ENCODE assay signal across 8 mouse cellular contexts in genomic region chr17:83526624-83527532, GRCm38 (mm10). TPM values are rescaled to one million over a fixed set of nuclear protein-coding genes. Genes with fewer than 3 reads are reported as not detected.
DNase-seq lines count a peak whose midpoint lies in the region; ATAC-seq lines count a peak whose summit lies in the region.

No protein-coding gene starts in this region.

- H3K4me1 ChIP-seq in embryonic facial prominence, embryonic 12.5 days, result peaks cover 24% of the 10 kb centered on the region
- H3K4me1 ChIP-seq in limb, embryonic 12.5 days (replicated peaks), result peaks cover 28% of the 10 kb centered on the region
- peaks cover 20% of the 10 kb centered on the region for H3K4me1 ChIP-seq in midbrain, embryonic 11.5 days (ENCODE audit: control insufficient read depth, insufficient read depth, low read length)

- no peaks in the 10 kb centered on the region for H3K36me3 ChIP-seq in embryonic facial prominence, embryonic 12.5 days
- no peaks in the 10 kb centered on the region for H3K36me3 ChIP-seq in limb, embryonic 12.5 days
- H3K36me3 ChIP-seq in midbrain, embryonic 11.5 days (ENCODE audit: control insufficient read depth, insufficient read depth, low read length), result no peaks in the 10 kb centered on the region

- no peaks in the 10 kb centered on the region for H3K9me3 ChIP-seq in embryonic facial prominence, embryonic 12.5 days
- H3K9me3 ChIP-seq in limb, embryonic 12.5 days, result no peaks in the 10 kb centered on the region
- no peaks in the 10 kb centered on the region for H3K9me3 ChIP-seq in midbrain, embryonic 11.5 days (ENCODE audit: control insufficient read depth, low read length)

- WGBS in embryonic facial prominence, embryonic 12.5 days, result 29% methylated on average over 13 of the region's 13 CpGs
- 29% methylated on average over 13 of the region's 13 CpGs for WGBS in limb, embryonic 12.5 days
- 24% methylated on average over 13 of the region's 13 CpGs for WGBS in midbrain, embryonic 11.5 days

- no peaks in the 10 kb centered on the region for H3K27me3 ChIP-seq in embryonic facial prominence, embryonic 12.5 days
- H3K27me3 ChIP-seq in limb, embryonic 12.5 days, result peaks cover 6% of the 10 kb centered on the region; the same call in 1 of the 2 replicates
- H3K27me3 ChIP-seq in midbrain, embryonic 11.5 days (ENCODE audit: control insufficient read depth, insufficient read depth, low read length), result no peaks in the 10 kb centered on the region

- H3K4me3 ChIP-seq in embryonic facial prominence, embryonic 12.5 days, result no peak overlapping the region
- no peak overlapping the region for H3K4me3 ChIP-seq in limb, embryonic 12.5 days (replicated peaks)
- no peak overlapping the region; the same call in 1 of the 2 replicates for H3K4me3 ChIP-seq in midbrain, embryonic 11.5 days (ENCODE audit: low read depth, low read length)

- peak; percentile 49 for DNase-seq in left cerebral cortex, postnatal 4 days
- DNase-seq in left cerebral cortex, adult 9 months (ENCODE audit: low spot score in 2 of 2), result no peak
- peak; percentile 13 for DNase-seq in heart, postnatal 25 days (ENCODE audit: low spot score)
- DNase-seq in midbrain, embryonic 11.5 days (ENCODE audit: low spot score, missing footprints), result peak; percentile 79
- DNase-seq in thymus, postnatal 10 days (ENCODE audit: low spot score in 2 of 2), result peak; percentile 67 to 81

- H3K4me2 ChIP-seq in embryonic facial prominence, embryonic 12.5 days (replicated peaks), result peak overlapping the region; percentile 33
- peak overlapping the region; percentile 42 for H3K4me2 ChIP-seq in limb, embryonic 12.5 days
- H3K4me2 ChIP-seq in midbrain, embryonic 11.5 days, result peak overlapping the region; percentile 31

- peak; percentile 70; the same call in 1 of the 2 replicates for ATAC-seq in embryonic facial prominence, embryonic 12.5 days (ENCODE audit: insufficient number of reproducible peaks, insufficient read depth, low FRiP score, low TSS enrichment)
- ATAC-seq in limb, embryonic 12.5 days (ENCODE audit: insufficient number of reproducible peaks, insufficient read depth, low FRiP score, low TSS enrichment, low read depth), result peak; percentile 77
- ATAC-seq in midbrain, embryonic 11.5 days (ENCODE audit: low FRiP score), result peak; percentile 91
- ATAC-seq in frontal cortex, adult (ENCODE audit: low TSS enrichment), result no peak

- intact Hi-C loops in left cerebral cortex, postnatal 4 days (cut with DNase I), result no loop called here
- intact Hi-C loops in heart, postnatal 25 days (cut with DNase I), result no loop called here

- H3K9ac ChIP-seq in embryonic facial prominence, embryonic 12.5 days, result no peak overlapping the region
- 0 out of 2 replicates have a peak overlapping the region, but pooled peaks have one; percentile 1 for H3K9ac ChIP-seq in limb, embryonic 12.5 days (replicated peaks)
- peak overlapping the region; percentile 48; the same call in 1 of the 2 replicates for H3K9ac ChIP-seq in midbrain, embryonic 11.5 days (ENCODE audit: low read length)

- H3K27ac ChIP-seq in embryonic facial prominence, embryonic 12.5 days, result peak overlapping the region; percentile 70
- H3K27ac ChIP-seq in limb, embryonic 12.5 days, result peak overlapping the region; percentile 56; the same call in 1 of the 2 replicates
- H3K27ac ChIP-seq in midbrain, embryonic 11.5 days (ENCODE audit: low read depth, low read length), result no peak overlapping the region; the same call in 1 of the 2 replicates

RNA-seq across cellular contexts. Expression of gene Cox7a2l, which starts 9.7 kb away (rescaled TPM):
- total RNA-seq in left cerebral cortex, postnatal 4 days (2021), result 100 to 1,000 TPM; 158 TPM
- 136 and 141 TPM in 2 replicates for polyA plus RNA-seq in embryonic facial prominence, embryonic 12.5 days (2016; fragmentation: Nextera tagmentation; extraction: Ambion mirVana)
- 100 to 1,000 TPM; 290 to 313 TPM for total RNA-seq in heart, postnatal 25 days (2021)
- 123 and 127 TPM in 2 replicates for polyA plus RNA-seq in limb, embryonic 12.5 days (2016; fragmentation: Nextera tagmentation; extraction: Ambion mirVana)
- 174 and 182 TPM in 2 replicates for polyA plus RNA-seq in midbrain, embryonic 11.5 days (2014; fragmentation: Nextera tagmentation; extraction: Ambion mirVana)

Comparison
In these comparisons a context has a peak if more than half of its experiments do, and no peak if none do; other contexts are left out.
1. DNase-seq: peak in left cerebral cortex, postnatal 4 days (single experiment), heart, postnatal 25 days (single experiment), midbrain, embryonic 11.5 days (single experiment) and thymus, postnatal 10 days (2 of 2); none in left cerebral cortex, adult 9 months (0 of 2).
2. Peak in every context shown above with its lines, with median percentiles within 50 percentile points of each other: H3K4me2 ChIP-seq.